Mouse (Mus musculus) left cerebral cortex, adult 18-20 months (tissue): Measurements from ENCODE around the gene Msantd3. TPM values are rescaled to one million over a fixed set of nuclear protein-coding genes. Genes with fewer than 3 reads are reported as not detected.

ENCODE experiments used
- DNase-seq, 2 experiments: peaks; one replicate each; pipeline ENCODE4 v3.0.0; 2021 to 2022; ENCODE audit warnings: low spot score in 2 of 2, mixed read lengths in 1 of 2
- long read RNA-seq, 2 experiments: library from polyadenylated mRNA; stranded (forward); transcript quantifications; one replicate each; pipeline ENCODE4 v2.0.0; 2021
- total RNA-seq, 2 experiments: library from RNA; stranded (reverse); gene quantifications; 2 replicates each; pipeline ENCODE4 v1.2.3; 2021

Msantd3 gene
- total RNA-seq, result 10 to 100 TPM; 18.1 to 19.7 TPM
- long read RNA-seq, experiment 1, transcript Msantd3-203 (3 exons, 1,597 nt), result major isoform, 17 of 26 reads
- long read RNA-seq, experiment 1, transcript Msantd3-202 (3 exons, 1,378 nt), result minor isoform, 5 of 26 reads
- long read RNA-seq, experiment 1, partial matches to known transcripts, result 0 of 26 reads
- long read RNA-seq, experiment 1, other reads (novel, unspliced or antisense), result 4 of 26 reads
- long read RNA-seq, experiment 2, transcript Msantd3-203 (3 exons, 1,597 nt), result major isoform, 16 of 25 reads
- long read RNA-seq, experiment 2, partial matches to known transcripts, result 0 of 25 reads
- long read RNA-seq, experiment 2, other reads (novel, unspliced or antisense), result 5 of 25 reads

DNA sequence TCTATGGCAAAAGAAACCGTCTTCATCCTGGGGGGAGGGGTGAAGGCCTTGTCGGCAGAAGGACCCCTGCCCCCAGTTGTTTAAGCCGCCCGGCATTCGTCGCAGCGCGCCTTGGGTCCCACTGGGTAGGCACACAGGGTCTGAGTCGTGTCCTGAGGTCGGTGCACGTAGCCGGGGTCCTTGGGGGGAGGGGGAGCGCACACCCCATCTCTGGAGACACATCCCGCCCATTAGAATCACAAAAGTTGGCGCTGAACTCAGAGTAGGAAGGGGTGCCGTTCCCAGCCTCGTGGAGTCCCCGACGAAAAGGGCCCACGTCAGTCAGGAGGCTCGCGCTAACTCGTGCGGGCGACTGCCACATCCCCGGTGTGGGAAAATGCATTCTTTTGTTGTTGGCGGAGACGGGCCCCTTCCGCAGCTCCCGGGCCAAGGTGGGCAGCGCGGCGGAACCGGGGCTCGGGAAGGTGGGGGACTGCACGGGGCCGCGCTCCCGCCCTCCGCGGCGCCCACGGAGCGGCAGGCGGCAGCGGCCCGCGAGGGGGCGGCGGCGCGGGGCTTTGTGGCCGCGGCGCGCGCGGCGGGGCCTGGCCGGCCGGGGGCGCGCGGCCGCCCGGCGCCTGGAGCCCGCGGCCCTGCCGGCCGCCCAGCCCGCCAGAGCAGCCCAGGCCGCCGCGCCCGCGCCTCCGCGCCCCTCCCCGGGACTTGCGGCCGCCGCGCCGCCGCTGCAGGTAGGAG, at the start of gene Msantd3:
Gene Msantd3, plus strand, starts transcription at position 95 of the 735 bp plus-strand sequence.
- DNase-seq, result peak; percentile 44 to 46

DNA sequence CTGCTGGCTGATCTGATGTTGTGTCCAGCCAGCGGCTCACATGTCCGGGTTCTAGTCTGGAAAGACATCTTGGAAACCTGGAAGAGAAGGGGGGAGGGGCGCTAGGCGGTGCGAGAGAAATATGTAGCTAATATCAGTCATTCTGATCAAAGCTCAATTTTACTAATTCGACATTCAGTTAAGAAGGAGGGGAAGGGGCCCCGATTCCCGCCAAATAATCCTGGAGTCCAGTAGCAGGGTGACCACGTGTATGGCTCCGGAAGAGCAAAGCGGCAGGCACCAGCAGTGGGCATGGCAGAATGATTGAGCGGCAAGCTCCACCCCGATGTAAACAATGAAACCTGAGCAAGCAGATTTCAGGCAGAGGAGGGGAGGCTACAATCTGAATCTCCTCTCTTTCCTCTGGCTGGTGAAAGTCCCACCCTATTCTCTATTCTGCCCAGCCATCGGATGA, 48.4 kb upstream of the Msantd3 start:
- DNase-seq, result no peak

DNA sequence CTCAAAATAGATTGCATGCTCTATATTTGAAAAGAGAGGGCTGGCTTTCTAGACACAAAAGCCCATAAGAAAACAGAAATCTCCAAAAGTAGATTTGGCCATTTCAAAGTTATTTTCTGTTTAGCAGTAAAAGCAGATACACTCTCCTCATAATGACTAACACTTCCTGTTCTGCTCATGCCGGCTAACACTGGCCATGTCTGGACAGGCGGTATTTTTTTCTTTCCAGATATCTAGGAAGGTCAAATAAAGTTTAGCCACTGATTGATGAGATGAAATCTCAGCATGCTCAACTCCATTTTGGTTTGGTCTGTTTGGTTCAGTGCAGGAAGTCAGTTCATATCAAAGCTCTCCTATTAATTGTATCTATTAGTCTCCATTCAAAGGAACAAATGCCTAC, 47.2 kb upstream of the Msantd3 start:
- DNase-seq, result no peak

DNA sequence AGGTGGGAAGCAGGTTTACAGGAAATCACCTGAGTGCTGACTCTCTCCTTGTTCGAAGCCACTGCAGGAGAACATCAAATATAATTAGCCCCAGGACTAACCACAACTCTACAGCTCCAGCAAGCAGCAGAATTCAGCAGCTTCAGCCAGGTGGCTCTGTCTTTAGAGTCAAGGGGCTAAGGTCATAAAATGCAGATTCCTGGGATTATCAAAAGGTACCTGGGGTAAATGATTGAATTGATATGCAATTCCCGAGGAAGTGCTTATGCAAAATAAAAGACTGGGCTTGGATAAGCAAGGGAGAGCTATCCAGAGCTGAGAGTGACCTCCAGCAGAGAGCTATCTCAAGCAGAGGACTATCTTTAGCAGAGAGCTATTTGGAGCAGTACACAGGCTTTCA, 28.9 kb upstream of the Msantd3 start:
- no peak for DNase-seq

DNA sequence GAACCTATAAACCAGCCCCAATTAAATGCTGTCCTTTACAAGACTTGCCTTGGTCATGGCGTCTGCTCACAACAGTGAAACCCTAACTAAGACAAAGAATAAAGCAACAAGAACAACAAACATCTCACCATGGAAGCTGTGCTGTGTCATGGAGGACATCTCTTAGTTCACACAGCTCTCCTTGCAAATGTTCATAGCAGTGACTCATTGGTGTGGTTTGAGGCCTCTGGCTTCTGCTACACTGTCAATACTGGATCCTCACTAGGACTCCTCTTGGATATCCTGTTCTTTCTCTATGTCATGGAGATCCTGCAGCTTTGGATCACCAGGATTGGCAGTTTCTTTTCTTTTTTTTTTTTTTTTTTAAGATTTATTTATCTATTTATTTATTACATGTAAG, 10.2 kb upstream of the Msantd3 start:
- no peak for DNase-seq

DNA sequence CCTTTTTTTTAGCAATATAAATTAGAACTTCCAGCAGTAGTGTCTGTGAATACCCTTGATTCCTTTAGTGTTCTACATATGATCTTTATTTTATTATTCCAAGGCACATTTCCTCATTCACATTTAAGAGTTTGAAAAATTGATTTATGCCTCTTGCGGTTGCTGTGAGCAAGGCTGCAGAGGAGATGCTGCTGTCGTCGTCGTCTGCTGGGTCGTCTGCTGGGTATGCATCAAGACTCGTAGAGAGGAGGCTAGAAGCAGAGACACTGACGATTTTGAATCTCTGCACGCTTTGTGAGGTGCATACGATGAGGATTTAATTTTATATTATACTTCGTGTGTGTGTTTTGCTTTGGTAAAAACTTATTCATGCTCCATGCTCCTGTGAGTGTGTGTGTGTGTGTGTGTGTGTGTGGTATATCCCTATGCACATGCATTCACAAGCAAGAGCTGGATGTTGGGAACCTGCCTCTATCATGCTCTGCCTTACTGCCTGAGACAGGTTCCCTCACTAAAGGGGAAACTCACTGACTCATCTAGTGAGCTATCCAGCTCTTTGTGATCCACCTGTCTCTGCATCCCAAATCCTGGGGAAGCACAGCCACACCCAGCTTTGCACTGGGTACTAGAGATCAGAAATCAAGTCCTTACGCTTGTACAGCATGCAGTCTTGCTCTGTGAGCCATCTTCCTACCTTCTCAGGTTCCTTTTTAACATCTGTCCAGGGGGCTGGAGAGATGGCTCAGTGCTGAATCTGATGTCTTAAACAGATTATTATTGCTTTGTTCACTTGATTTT, 7.7 kb upstream of the Msantd3 start:
- no peak for DNase-seq

DNA sequence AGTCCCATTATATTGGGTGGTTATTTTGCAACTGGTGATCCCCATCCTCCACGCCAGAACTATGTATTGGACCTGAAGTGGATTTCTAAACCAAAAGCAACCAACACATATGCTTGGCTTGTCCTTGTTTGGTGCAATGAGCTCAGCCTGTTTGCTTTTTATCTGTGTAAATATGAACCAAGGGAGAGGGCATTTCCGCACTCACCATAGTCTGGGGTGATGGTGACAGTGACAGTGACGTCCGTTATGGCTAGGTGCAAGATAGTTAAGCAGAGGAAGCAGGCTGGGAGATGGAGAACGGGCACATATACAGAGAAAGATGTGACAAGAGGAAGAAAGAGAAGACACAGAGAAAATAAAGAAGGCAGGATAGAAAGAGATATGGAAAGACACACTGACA, 3.5 kb upstream of the Msantd3 start:
- DNase-seq, result no peak

DNA sequence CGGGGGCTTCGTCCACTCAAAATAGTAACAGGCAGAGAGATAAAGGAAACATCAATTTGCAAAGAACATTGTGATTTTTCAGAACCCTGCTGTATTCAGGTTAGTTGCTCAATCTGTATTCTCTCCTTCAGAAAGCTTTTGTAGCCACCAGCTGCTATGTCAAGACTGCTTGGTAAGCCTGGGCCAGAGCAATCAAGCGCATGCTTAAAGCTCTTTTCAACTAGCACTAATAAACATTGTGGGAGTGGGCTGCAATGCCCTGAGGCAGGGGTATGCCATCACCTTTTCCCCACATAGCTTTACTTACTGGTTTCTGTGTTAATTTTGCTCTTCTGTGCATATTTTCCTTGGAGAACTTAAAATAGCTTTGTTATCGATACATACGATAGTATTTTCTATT, 2.7 kb upstream of the Msantd3 start:
- DNase-seq, result no peak

DNA sequence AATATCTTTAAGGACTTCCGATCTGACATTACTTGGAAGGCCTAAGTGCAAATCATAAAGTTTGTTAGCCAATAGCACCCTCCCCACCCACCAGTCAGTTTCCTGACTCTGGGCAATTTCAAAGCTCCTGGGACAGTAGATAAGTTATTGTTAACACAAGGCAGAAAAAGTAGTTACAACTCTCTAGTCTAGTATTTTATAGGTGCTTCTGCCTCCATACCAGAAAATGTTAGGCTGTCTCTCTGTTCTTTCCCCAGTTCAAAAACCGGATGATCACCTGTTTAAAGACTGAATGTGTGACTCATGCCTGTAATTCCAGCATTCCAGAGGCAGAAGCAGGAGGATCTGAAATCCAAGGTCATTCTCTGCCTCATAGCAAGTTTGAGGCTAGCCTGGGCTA, 1.2 kb upstream of the Msantd3 start:
- DNase-seq, result no peak

DNA sequence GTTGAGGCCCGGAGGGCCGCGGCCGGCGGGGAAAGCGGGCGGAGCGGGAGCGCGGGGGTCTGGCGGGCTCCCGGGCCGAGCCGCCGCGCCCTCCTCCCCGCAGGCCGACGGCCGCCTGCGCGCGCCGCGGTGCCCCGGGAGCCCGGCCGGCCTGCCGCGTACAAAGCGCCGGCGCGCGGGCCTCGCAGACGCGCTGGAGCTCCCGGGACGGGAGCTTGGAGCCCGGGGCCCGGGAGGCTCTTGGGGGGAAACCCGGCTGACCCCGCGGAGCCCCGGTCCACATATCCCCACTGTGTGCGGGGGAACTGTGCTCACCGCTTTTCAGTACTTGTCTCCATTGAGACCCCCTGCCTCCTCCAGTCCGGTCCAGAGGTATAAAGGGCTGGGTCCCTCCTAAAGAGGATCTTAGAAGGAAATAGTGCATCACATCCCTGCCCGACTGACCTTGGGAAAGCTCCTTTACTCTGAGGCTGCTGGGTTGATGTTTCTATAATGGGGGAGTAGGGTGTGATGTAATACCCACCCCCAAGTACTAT, 909 bp downstream of the Msantd3 start:
- peak in 1 of 2 experiments; percentile 22 for DNase-seq

DNA sequence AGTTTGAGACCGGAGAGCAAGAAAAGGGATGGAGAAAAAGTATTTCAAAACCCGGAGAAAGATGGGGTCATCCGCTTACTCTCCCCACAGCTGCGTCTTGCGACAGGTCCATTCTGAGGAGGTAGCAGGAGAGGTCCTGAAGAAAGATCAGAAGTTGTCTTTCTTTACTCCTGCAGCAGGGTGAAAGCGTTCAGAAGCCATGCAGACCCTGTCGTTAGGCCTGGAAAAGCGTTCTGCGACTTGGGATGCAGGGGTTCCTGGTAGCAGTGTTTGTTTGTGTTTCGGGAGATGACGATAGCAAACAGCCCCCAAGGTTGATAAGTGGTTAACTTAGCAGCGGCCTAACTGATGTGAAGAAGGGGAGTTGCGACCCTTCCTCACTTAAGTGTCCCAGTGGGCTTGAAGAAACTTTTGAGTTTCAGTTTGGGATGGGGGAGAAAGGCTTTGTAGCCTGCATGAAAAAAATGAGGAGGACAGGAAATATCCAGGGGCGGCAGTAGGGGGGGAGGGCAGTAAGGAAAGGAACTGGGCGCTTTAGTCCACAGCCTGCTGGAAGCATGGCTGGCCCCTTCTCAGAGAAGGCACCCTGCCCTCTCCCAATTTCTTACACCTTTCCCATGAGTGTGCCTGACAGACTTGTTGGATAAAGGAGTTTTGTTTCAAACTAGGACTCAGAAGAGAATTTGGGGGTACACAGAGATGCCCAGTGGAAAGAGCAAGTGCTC, 2.0 kb downstream of the Msantd3 start:
- no peak for DNase-seq

DNA sequence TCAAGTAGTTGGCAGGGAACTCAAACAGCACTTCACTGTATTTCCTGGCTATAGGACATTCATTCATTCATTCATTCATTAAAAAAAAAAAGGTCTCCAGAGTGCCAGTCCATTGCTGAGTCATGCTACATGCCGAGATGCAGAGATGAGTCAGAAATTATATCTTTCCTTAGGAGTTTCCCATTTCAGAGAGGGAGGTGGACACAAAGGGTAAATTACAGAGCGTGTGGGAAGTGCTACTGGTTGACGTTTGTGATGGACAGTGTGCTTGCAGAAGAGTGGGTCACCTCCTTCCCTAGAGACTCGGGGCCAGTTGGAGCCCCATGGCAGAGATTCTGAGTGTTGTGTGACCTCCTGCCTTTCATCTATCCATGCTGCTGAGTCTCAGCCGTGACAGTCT, 2.6 kb downstream of the Msantd3 start:
- DNase-seq, result no peak

DNA sequence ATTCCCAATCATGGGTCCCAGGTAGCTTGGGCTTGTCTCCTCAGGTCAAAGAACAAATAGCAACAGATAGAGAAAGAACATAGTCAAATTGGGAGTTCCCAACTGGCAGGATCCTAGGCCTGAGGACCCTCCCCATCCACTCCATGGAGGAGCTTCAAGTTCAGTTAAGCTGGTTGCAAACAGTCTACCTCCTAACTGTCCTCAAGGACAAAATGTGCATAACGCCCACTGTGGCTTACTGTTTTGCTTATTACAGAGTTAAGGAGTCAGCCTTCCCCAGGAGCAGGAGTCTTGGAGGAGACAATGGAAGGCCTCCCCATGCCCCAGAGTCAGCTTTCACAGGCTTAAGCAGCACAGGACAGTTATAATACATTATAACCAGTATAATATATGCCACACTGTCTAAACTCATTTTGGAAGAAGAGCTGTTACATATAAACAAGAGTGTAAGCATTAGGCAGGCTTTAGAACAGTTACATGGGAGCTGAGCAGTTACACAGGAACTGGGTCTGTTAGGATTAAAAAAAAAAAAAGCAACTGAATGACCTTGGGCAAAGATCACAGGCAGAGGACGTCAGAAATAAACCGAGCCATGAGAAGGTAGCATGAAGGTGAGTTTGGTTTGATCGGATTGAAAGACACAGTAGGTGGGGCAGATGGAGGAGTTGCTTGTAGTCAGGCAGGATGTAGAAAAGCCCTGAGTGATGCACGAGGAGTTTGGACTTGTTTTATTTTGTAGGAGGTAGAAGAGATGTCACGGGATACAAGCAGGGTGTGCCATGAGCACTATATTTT, 3.5 kb downstream of the Msantd3 start:
- no peak for DNase-seq

DNA sequence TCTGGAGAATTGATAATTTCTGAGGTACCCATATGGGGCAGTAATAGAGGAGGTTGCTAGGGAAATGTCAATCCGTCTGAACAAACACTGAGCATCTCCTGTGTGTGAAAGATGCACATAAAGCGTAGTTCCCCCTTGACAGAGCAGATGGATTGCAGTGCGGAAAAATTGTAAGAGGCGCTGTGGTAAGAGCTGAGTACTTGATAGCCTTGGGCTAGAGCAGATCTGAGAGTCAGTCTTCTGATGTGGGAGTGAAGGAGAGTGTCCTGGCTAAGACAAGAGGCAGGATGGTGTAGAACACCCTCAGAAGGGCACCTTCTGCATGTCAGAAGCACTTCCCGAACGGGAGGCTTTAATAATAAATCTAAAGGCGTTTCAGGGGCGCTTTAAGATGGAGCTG, 4.4 kb downstream of the Msantd3 start:
- DNase-seq, result no peak

DNA sequence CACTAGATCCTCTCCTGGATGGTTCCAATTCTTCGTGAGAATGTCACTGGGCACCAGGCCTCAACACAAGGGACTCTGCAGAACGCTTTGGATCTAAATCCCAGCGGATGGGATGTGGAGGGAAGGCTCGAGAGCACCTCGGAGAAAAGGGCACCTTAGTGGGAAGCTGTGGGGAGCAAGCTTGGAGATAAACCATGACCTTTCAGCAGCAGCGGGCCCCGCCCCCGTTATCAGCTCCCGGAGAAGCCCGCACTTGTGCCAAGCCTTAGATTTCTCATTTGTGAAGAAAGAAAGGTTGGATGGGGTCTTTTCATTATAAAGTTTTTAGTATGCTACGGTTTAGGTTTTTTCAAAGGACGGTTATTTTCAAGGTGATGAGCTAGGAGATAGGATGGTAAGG, 6.2 kb downstream of the Msantd3 start:
- DNase-seq, result no peak

DNA sequence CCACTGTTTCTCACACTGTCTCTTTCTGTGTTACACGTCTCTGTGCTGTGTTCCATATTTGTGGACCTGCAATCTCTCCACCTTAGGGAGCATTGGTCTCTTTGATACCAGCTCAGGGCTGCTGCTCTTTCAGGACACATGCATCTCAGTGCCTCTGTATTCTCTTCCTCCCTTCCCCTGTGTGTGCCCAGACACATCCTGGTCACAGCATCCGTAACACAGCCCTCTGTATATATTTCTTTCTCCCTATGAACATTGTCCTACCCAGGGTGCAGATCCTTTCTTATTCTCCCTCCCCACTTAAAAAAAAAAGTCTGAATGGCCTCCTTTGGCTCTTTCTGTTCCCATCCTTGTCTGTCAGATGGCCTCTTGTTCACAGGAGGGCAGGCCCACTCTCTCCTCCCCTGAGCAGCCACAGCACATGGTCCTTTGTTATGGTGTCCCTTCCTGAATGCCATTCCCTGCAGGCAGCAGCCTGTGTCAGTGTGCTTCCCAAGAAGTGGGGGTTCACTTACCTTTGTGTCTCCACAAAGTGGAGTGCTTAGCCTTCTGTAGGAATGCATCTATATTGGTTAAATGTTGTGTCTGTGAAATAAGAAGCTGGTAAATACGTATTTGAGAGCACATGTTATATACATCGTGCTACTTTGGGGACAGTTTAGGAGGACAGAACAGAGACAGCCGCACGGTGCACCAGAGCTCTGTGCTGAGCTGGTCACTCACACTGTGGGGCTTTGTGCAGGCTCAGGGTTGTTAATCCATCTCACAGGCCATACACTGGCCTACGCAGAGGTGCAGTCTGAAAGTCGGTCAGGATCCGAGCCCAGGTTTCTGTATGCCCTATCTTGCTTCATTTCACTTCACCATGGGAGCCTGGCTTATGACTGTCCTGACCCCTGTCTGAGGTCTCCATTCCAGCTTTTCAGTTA, 7.1 kb downstream of the Msantd3 start:
- DNase-seq, result no peak

DNA sequence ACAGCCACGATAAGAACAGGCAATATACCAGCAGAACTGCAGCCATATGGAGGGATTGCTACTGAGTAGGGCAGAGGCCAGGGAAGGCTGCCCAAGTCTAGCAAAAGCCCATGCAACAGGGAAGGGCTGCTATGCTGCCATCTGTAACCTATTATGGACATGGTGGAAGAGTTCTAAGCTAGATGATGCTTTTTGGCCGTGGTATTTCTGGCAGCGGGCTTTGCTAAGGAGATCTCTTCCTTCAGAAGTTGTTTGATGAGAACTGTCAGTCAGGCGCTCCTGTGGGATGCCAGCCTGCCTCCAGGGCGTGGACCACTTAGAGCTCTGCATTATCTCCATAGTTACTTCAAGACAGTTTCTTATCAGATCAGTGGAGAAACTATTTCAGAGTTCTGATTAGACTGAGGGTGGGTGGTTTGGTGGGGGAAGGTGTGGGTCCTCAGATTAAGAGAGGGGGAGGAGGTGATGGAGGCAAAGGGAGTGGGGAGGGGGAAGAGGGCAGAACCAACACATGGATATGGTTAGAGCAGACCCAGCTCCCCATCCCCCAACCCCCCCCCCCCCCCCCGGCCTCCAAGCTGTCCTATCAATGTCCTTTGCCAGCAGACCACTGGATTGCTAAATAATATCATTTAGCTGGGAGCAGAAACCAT, 8.8 kb downstream of the Msantd3 start:
- no peak for DNase-seq

DNA sequence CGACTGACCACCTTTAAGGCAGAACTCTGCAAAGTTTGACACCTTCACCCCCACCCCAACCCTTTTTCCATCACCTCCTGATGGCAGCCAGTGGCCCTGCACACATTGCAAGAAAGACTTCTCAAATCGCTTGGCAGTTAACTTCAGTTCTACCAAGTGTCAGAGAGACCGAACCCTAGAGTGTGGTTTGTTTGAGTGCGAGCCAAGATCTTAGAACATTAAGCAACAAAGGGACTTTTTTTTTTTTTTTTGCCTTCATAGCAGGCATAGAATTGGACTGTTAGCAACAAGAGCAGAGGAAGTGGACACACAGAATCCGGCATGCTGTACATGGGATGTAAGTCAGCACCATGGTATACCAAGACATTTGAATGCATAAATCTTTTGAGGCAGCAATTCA, 9.9 kb downstream of the Msantd3 start:
- no peak for DNase-seq
